Mouse (Mus musculus): ENCODE measurements around the gene Gm4070.
"Not testable (repeated sequence)": the region's sequence is repeated elsewhere in the genome, so short reads cannot be mapped to it uniquely, and the experiment has no call there.

DNA sequence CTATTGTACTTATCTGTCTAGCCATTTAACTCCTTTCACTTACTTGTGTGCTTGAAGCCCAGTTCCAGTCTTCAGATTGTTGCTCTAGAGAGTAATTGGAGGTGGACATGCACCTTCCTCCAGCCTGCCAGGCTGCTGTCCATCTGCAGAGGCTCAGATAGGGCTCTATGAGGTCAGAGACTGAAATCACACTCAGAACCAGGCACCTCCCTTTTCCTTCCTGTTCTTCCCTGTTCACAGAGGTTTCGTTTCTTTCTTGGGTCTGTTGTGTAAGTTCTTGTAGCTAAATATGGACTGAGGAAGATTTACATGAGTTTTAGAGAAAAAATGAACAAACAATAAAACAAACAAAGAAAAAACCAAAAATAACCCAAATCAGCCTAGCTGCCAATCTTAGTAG, at the start of gene Gm4070:
- TF ChIP-seq CTCF (IDR thresholded peaks at IDR 0.05; ENCODE audit: borderline replicate concordance, insufficient read depth, low read depth, low read length); POLR2A (IDR thresholded peaks at IDR 0.05; ENCODE audit: borderline replicate concordance, insufficient read depth, low read length): not testable (repeated sequence)
